Mouse (Mus musculus): Measurements from ENCODE around the gene Snx21.
A peak's percentile ranks its signal among the peaks of the same experiment; 100 is the strongest.
"Not testable (repeated sequence)": the region's sequence is repeated elsewhere in the genome, so short reads cannot be mapped to it uniquely, and the experiment has no call there.

Gene Snx21

DNA sequence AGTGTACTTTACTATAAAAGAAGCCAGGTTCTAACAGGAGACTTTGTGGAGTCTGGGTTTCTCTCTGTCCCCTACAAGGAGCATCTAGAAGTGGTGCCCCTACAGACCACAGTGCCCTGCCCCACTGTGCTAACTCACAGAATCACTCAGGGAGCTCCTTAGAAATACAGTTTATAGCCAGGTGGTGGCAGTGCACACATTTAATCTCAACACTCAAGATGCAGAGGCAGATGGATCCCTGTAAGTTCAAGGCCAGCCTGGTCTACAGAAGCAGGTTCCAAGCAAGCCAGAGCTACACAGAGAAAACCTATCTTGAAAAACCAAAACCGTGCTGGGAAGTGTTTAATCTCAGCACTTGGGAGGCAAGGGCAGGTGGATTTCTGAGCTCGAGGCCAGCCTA lies 8.1 kb downstream of the Snx21 start:
- no peak for DNase-seq (ENCODE audit: low spot score in 2 of 2)

DNA sequence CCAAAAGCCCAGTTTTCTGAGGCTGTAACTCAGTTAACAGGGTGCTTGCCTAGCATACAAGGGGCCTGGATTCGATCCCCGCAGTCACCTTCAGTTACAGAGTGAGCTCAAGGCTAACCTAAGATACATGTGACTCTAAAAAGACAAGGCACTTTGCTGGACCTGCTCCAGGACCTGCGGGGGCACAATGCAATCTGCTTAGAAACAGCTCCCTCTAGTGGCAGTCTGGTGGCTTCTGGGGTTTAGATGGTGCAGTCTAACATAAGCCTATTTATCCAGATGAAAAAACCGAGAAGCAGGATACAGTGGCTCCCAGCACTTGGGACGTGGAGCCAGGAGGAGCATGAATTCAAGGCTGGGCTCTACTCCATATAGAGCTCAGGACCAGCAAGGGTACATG lies 8.7 kb downstream of the Snx21 start:
- DNase-seq (ENCODE audit: low spot score in 2 of 2): peak; percentile 80 to 87

DNA sequence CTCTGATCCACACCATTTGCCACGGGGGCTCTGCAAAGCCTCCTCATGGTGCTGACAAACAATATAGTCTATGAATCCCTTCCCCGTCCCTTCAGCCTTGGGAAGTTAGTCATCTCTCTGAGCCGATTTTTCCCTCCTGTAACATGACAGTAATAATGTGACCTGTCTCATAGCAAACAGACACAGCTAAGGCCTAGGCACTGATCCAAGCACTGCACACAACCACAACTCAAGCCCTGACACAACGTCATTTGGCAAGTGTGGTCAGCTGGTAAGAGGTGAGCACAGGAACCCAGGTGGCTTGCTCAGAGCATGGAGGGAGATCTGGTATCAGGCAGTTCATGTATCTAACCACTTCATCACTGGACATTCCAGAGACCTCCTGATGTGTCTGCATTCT lies 10.2 kb downstream of the Snx21 start:
- DNase-seq (ENCODE audit: low spot score in 2 of 2): no peak

- not testable (repeated sequence) for DNase-seq (ENCODE audit: low spot score in 2 of 2)
These were observed 12.9 kb downstream of the Snx21 start for GRCm38 (mm10) chr2:164798554-164798953.

DNA sequence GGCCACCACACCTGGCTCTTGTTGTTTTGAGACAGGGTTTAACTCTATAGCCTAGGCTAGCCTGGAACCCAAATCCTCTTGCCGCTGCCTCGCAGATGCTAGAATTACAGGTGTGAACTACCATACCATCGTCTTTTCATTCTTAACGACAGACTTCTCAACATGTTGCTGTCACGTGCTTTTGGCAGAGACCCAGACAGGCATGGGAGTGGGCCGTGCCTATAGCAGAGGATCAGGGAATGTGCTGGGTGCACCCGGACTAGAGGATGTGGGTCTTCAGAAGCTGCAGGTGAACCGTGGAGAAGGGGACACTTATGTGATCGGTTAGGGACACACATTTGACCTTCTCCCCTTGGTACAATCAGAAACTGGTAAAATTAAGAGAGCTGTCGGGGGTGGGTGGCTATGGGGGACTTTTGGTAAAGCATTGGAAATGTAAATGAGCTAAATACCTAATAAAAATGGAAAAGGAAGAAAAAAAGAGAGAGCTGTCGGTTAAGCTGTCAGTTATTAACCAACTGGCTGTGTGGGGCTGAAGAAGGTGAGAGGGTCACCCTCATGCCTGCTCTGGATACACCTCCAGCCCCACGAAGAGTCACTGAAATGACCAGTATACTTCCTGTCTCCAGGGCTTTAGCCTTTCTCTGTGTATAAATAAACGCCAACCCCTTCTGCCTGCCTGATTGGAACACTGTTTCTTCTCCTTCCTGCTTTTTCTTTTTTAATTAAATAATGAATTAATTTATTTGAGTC lies 14.8 kb downstream of the Snx21 start:
- DNase-seq (ENCODE audit: low spot score in 2 of 2): no peak

DNA sequence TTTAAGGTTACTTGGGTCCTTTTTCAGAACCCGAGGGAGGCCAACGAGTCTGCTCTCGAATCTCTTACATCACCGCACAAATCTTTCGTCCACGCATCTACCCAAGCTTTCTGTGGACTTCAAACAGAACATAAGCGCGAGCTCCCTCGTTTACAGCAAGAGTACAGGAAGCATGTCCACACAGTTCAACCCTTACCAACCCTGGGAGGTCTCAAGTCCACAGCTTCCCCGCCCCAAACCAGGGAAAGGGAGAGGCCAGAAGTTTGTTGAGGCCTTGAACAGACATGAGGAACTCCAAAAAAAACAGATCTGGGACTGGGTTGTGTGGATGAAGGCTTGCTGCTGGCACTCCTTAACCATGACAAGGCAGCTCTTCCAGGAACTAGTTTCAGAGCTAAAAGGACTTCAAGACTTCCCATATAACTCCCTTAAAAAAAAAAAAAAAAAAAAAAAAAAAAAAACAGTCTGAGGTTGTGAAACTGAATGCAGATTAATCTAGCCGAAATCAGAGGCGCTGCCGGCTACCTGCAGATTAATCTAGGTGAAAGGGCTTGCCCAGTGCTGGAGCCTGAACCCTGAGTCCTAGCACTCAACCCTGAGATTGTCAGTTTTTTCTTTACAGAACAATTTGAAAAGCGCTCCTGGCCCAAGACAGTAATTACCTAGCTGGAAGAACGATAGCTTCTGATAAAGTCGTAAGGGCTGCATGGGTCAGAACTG lies 17.7 kb downstream of the Snx21 start:
- DNase-seq (ENCODE audit: low spot score in 2 of 2): no peak

DNA sequence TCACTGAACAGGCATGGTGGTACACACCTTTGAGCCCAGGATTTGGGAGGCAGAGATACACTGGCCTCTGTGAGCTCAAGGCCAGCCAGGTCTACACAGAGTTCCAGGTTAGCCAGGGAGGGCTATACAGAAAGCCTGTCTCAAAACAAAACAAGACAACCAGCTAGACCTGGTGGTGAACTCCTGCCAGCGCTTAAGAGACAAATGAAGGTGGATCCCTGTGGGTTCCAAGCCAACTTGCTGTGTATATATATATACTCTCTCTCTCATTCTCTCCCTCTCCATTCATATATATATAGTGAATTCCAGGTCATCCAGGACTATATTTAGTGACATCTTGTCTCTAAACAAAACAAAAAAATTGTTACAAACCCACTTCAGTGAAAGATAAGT lies 18.3 kb downstream of the Snx21 start:
- no peak for DNase-seq (ENCODE audit: low spot score in 2 of 2)

- DNase-seq (ENCODE audit: low spot score in 2 of 2): peak; percentile 99
These were observed 19.1 kb downstream of the Snx21 start, which contains the start of the genes Acot8 and Zswim3 for GRCm38 (mm10) chr2:164804533-164805331. Acot8 (minus strand) TSS chr2:164804882. Zswim3 (plus strand) TSS chr2:164805098.

- no peak for DNase-seq (ENCODE audit: low spot score in 2 of 2)
These were observed 19.7 kb downstream of the Snx21 start for GRCm38 (mm10) chr2:164805332-164805718.

DNA sequence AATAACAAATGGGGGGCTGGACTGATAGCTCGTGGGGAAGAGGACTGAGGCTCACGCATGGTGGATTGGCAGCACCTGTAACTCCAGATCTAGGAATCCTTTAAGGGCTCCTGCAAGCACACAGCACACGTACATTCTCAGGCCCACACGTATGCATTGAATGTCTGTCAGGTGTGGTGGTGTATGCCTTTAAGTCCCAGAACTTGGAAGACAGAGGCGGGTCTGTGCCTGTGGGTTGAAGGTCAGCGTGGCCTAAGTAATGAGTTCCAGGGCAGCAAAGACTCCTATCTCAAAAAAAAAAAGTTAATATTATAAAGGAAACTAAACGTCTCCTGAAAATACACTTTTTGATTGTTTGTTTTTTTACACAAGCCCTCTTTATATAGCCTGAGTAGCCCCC lies 21.0 kb downstream of the Snx21 start:
- DNase-seq (ENCODE audit: low spot score in 2 of 2): no peak

DNA sequence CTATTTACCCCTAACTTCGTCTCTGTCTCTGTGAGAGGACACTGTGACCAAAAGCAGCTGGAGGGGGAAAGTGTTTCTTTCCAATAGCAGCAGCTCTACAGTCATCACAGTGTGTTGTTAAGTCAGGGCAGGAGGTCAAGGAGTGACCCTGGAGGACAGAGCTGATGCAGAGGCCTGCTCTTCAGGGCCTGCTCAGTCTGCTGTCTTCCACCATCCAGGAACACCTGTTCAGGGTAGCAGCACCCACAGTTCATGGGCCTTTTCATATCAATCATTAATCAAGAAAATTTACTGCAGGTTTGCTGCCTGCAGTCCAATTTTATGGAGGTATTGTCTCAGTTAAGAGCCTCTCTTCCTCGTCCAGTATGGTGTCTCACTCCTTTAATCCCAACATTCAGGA lies 27.9 kb downstream of the Snx21 start:
- no peak for DNase-seq (ENCODE audit: low spot score in 2 of 2)

- no peak for DNase-seq (ENCODE audit: low spot score in 2 of 2)
These were observed 29.7 kb downstream of the Snx21 start for GRCm38 (mm10) chr2:164815348-164815747.

DNA sequence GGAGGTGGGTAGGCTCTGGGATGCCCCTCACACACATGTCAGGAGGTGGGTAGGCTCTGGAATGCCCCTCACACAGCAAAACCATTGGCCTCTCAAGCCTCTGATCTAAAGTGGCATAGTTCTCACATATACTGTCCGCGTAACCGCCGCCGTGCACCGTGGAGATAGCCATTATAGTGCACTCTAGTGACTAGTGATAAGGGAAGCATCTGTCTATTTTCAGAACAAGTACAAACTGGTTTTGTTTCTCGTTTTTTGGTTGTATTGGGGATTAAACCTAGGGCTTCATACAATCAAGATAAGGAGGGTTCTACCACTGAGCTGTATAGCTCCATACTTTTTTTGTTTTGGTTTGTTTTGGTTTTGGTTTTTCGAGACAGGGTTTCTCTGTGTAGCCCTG lies 30.2 kb downstream of the Snx21 start:
- DNase-seq (ENCODE audit: low spot score in 2 of 2): no peak

GRCm38 (mm10) chr2:164817206-164817605 lies 31.6 kb downstream of the Snx21 start:
- DNase-seq (ENCODE audit: low spot score in 2 of 2): no peak

DNA sequence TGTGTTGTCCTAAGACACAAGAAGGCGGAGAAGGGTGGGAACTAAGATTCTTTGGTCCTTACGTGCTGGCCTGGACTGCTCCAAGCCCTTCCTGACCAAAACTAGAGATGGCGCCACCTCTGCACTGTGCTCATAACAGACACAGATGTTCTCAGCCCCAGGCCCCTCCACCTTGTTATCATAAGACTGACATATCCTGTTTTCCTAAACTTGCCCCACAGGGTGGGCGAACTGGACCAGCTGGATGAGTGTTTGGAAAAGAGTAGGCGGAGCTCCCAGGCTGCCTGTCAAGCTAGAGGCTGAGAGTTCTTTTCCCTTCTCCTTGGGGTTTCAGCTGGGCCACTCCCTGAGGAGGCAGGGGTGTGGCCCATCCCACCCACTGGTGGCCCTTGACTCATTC lies 32.1 kb downstream of the Snx21 start:
- DNase-seq (ENCODE audit: low spot score in 2 of 2): no peak

DNA sequence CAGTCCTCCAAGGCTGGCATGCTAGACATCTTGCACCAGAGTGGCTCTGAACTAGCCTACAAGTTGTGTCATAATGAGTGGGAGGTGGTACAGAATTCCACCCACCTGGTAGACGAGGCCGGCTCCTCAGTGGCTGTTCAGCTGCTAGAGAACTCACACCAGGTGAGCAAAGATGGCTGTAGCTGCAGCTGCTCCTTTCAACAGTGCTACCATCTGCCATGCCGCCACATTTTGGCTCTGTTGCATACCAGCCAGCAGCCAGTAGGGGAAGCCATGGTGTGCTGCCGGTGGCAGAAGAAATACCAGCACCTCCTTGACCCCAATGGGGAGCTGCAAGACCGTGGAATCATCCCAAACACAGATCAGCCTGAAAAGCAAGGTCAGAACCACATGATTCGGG lies 35.4 kb downstream of the Snx21 start:
- DNase-seq (ENCODE audit: low spot score in 2 of 2): no peak

- DNase-seq (ENCODE audit: low spot score in 2 of 2): peak; percentile 100
These were observed 37.1 kb downstream of the Snx21 start, which contains the start of gene Zswim1 for GRCm38 (mm10) chr2:164822636-164823165. Zswim1 (plus strand) TSS chr2:164822686.

GRCm38 (mm10) chr2:164823181-164823585 lies 37.6 kb downstream of the Snx21 start:
- peak in 1 of 2 experiments; percentile 38 for DNase-seq (ENCODE audit: low spot score in 2 of 2)

DNA sequence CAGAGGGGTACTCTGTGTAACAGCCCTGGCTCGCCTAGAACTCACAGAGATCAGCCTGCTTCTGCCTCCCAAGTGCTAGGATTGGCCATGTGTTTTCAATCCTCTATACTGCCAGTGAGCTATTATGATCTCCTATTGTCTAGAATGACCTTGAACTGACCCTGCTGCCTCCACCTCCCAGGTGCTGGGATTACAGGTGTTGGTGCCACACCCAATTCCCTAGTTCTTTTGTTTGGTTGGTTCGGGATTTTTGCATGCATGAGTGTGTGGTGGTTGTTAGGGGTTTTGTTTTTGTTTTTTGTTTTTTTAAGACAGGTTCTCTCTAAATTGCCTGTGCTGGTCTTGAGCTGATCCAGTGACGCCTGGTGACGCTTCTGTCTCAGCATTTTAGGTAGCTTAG lies 38.3 kb downstream of the Snx21 start:
- DNase-seq (ENCODE audit: low spot score in 2 of 2): no peak

DNA sequence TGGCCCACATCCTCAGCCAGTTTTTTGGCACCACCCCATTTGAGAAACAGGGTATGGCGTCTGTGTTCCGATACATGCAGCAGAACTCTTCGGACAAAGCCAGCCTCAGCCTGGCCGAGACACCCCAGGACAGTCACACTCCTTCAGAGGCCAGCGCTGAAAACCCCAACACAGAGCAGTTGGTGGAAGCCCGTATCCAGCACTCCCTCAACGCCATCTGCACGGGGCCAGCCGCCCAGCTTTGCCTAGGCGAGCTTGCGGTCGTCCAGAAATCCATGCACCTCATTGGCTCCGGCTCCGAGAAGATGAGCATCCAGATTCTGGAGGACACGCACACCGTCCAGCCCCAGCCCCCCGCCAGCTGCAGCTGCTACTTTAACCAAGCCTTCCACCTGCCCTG lies 39.9 kb downstream of the Snx21 start:
- no peak for DNase-seq (ENCODE audit: low spot score in 2 of 2)

DNA sequence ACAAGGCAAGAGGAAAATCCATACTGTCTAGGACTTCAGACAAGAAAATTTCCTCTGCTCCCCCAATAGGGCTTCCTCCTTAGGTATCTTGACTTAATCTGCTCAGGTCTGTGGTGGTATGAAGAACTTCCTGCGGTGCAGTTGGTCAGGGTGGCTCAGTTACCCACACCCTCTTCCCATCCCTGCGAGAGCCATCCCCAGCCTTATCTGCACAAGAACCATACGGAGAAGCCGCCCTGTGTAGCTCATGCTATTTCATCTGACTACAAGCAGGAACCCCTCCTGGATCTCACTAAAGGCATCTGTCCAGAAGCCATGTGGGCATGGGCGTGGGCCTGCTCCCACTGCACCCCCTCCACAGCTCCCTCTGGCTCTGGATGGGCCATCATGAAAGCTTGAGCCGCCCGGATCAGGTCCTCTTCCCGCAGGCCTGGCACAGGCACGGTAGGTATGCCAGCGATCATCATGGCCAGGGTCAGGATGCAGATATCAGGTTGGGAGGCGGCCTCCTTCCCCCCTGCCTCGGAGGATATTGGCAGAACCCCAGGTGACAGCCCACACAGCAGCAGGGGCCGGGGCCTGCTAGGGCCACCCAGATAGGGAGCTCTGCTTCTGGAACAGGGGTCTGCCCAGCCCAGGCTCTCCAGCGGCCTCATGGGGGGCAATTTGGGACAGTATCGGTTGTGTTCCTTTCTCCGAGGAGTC lies 41.7 kb downstream of the Snx21 start:
- DNase-seq (ENCODE audit: low spot score in 2 of 2): no peak

Data from frontal cortex, postnatal 36 days (tissue).